Mouse (Mus musculus) liver, postnatal 0 days (tissue): ENCODE measurements at regions not wholly inside any gene's neighbourhood (a gene's known extent, or its start where the extent isn't known, plus 50 kb on each side); places are given as distances from the start of the nearest gene placed in this dataset.

Experiments used
- ATAC-seq: fragments of 200-750 bp; cut with Nextera tagmentation; 2 replicates; pipeline ENCODE4 v1.8.0; 2017; ENCODE audit warnings: mild to moderate bottlenecking, moderate library complexity
- DNase-seq: peaks from one replicate; pipeline ENCODE4 v3.0.0-alpha.2; 2016
- H3K27ac ChIP-seq: fragments of 300-500 bp; sonication (generic); 2 replicates; pipeline ENCODE4 v1.5.1; 2014; ENCODE audit warnings: antibody characterized with exemption, moderate library complexity, mild to moderate bottlenecking, low read depth
- H3K27me3 ChIP-seq: fragments of 300-500 bp; sonication (generic); 2 replicates; pipeline ENCODE4 v1.6.1; 2014; ENCODE audit warnings: low read length, control low read depth, mixed read lengths; ENCODE audit not compliant: insufficient read depth
- H3K36me3 ChIP-seq: fragments of 300-500 bp; sonication (generic); replicated peaks from 2 replicates; pipeline ENCODE4 v1.6.1; 2014; ENCODE audit warnings: mild to moderate bottlenecking, control low read depth, low read length, moderate library complexity, mixed read lengths; ENCODE audit not compliant: insufficient read depth
- H3K4me1 ChIP-seq: fragments of 300-500 bp; sonication (generic); 2 replicates; pipeline ENCODE4 v1.6.1; 2014; ENCODE audit warnings: antibody characterized with exemption, mild to moderate bottlenecking, control low read depth; ENCODE audit not compliant: insufficient read depth
- H3K4me2 ChIP-seq: fragments of 300-500 bp; sonication (generic); 2 replicates; pipeline ENCODE4 v1.6.1; 2014; ENCODE audit warnings: low read depth, mild to moderate bottlenecking, low read length, moderate library complexity, mixed read lengths
- H3K4me3 ChIP-seq: fragments of 300-500 bp; sonication (generic); 2 replicates; pipeline ENCODE4 v1.5.1; 2014; ENCODE audit warnings: low read depth, low read length
- H3K9ac ChIP-seq: fragments of 300-500 bp; sonication (generic); replicated peaks from 2 replicates; pipeline ENCODE4 v1.6.1; 2014; ENCODE audit warnings: mild to moderate bottlenecking, moderate library complexity
- H3K9me3 ChIP-seq: fragments of 300-500 bp; sonication (generic); 2 replicates; pipeline ENCODE4 v1.6.1; 2016; ENCODE audit warnings: mild to moderate bottlenecking, control low read depth, low read length, mixed read lengths
- CTCF ChIP-seq: sonication (generic); IDR thresholded peaks from 2 replicates; pipeline ENCODE4 v1.5.1; 2016; ENCODE audit warnings: antibody characterized with exemption, low read depth
- EP300 ChIP-seq: IDR thresholded peaks from 2 replicates; pipeline ENCODE4 v1.6.1; 2016; ENCODE audit warnings: antibody characterized with exemption, low read depth, mild to moderate bottlenecking
- WGBS: fragments of 180-500 bp; shearing (Covaris S2); extraction: QIAGEN DNeasy Blood & Tissue Kit; methylation state at CpG from one replicate; pipeline ENCODE4 v1.1.7; 2014; ENCODE audit not compliant: insufficient replicate concordance; 5-methylcytosine and 5-hydroxymethylcytosine counted together

- Histone ChIP-seq H3K4me1 (no peaks in the 10 kb centered on the region), H3K4me3 (no peak overlapping the region), H3K27me3 (no peaks in the 10 kb centered on the region), H3K36me3 (no peaks in the 10 kb centered on the region), H3K9ac (no peak overlapping the region), H3K9me3 (no peaks in the 10 kb centered on the region), H3K27ac (no peak overlapping the region), H3K4me2 (no peak overlapping the region)
- no peak for DNase-seq
- WGBS = 51% methylated on average over 15 of the region's 15 CpGs
- TF ChIP-seq EP300 = no peak
- ATAC-seq = no peak
Measured at GRCm38 (mm10) chr9:59134171-59135041, 98.2 kb upstream of the Neo1 start.

GRCm38 (mm10) chr9:59129699-59130340, 93.6 kb upstream of the Neo1 start:
- TF ChIP-seq CTCF (no peak), EP300 (no peak)
- DNase-seq = no peak
- no peak overlapping the region for H3K4me2 ChIP-seq
- 69% methylated on average over 9 of the region's 9 CpGs for WGBS
- no peak overlapping the region for H3K4me3 ChIP-seq
- no peak for ATAC-seq
- H3K27ac ChIP-seq = no peak overlapping the region
- H3K27me3 ChIP-seq = no peaks in the 10 kb centered on the region
- H3K4me1 ChIP-seq = no peaks in the 10 kb centered on the region
- H3K9ac ChIP-seq = no peak overlapping the region
- no peaks in the 10 kb centered on the region for H3K9me3 ChIP-seq
- H3K36me3 ChIP-seq = no peaks in the 10 kb centered on the region

- TF ChIP-seq CTCF (no peak), EP300 (no peak)
- no peaks in the 10 kb centered on the region for H3K36me3 ChIP-seq
- H3K27me3 ChIP-seq = no peaks in the 10 kb centered on the region
- DNase-seq (no peak), ATAC-seq (no peak)
- H3K4me3 ChIP-seq = no peak overlapping the region
- 80% methylated on average over 1 of the region's 1 CpGs for WGBS
- no peak overlapping the region for H3K4me2 ChIP-seq
- no peak overlapping the region for H3K9ac ChIP-seq
- H3K27ac ChIP-seq = no peak overlapping the region
- H3K9me3 ChIP-seq = no peaks in the 10 kb centered on the region
- H3K4me1 ChIP-seq = no peaks in the 10 kb centered on the region
Measured at GRCm38 (mm10) chr9:59129252-59129651, 93.0 kb upstream of the Neo1 start.

- ATAC-seq = no peak
Measured at GRCm38 (mm10) chr9:59128023-59128422, 91.8 kb upstream of the Neo1 start.

GRCm38 (mm10) chr9:59125886-59126285, 89.6 kb upstream of the Neo1 start:
- no peaks in the 10 kb centered on the region for H3K9me3 ChIP-seq
- WGBS = 82% methylated on average over 6 of the region's 6 CpGs
- H3K4me1 ChIP-seq = no peaks in the 10 kb centered on the region
- H3K27ac ChIP-seq = no peak overlapping the region
- H3K4me2 ChIP-seq = no peak overlapping the region
- DNase-seq (no peak), ATAC-seq (no peak)
- no peaks in the 10 kb centered on the region for H3K27me3 ChIP-seq
- H3K9ac ChIP-seq = no peak overlapping the region
- TF ChIP-seq EP300 = no peak
- TF ChIP-seq CTCF = no peak
- no peak overlapping the region for H3K4me3 ChIP-seq
- no peaks in the 10 kb centered on the region for H3K36me3 ChIP-seq

More at GRCm38 (mm10) chr9:59128023-59128422, 91.8 kb upstream of the Neo1 start:
- DNase-seq = no peak
- 73% methylated on average over 2 of the region's 2 CpGs for WGBS
- no peaks in the 10 kb centered on the region for H3K9me3 ChIP-seq
- no peaks in the 10 kb centered on the region for H3K36me3 ChIP-seq
- no peaks in the 10 kb centered on the region for H3K27me3 ChIP-seq
- H3K4me1 ChIP-seq = no peaks in the 10 kb centered on the region
- H3K4me3 ChIP-seq = no peak overlapping the region
- no peak overlapping the region for H3K27ac ChIP-seq
- TF ChIP-seq EP300 (no peak), CTCF (no peak)
- no peak overlapping the region for H3K4me2 ChIP-seq
- H3K9ac ChIP-seq = no peak overlapping the region

GRCm38 (mm10) chr9:59116561-59116960, 80.3 kb upstream of the Neo1 start:
- ATAC-seq = no peak
- WGBS = 55% methylated on average over 2 of the region's 2 CpGs
- no peak for TF ChIP-seq CTCF
- TF ChIP-seq EP300 = no peak

More at GRCm38 (mm10) chr9:59116561-59116960, 80.3 kb upstream of the Neo1 start:
- Histone ChIP-seq H3K4me2 (no peak overlapping the region), H3K27ac (no peak overlapping the region), H3K9me3 (no peaks in the 10 kb centered on the region), H3K4me1 (no peaks in the 10 kb centered on the region), H3K4me3 (no peak overlapping the region), H3K27me3 (no peaks in the 10 kb centered on the region), H3K36me3 (no peaks in the 10 kb centered on the region), H3K9ac (no peak overlapping the region)
- DNase-seq = no peak
